In genomic region chr9:44067241-44067959, GRCm38 (mm10) we compare ENCODE assay signal across 8 mouse cellular contexts. TPM values are rescaled to one million over a fixed set of nuclear protein-coding genes. Genes with fewer than 3 reads are reported as not detected.
A peak's percentile ranks its signal among the peaks of the same experiment; 100 is the strongest.
DNase-seq lines count a peak whose midpoint lies in the region; ATAC-seq and TF ChIP-seq lines count a peak whose summit lies in the region.

No protein-coding gene starts in this region.

- H3K9me3 ChIP-seq in intestine, embryonic 14.5 days (ENCODE audit: control insufficient read depth, low read length), result no peaks in the 10 kb centered on the region
- no peaks in the 10 kb centered on the region for H3K9me3 ChIP-seq in neural tube, embryonic 14.5 days (ENCODE audit: control insufficient read depth, low read length)

- H3K9ac ChIP-seq in intestine, embryonic 14.5 days (ENCODE audit: low read length), result peak overlapping the region; percentile 37
- H3K9ac ChIP-seq in neural tube, embryonic 14.5 days (replicated peaks; ENCODE audit: low read depth, low read length), result peak overlapping the region; percentile 51; the same call in 1 of the 2 replicates

- peak; percentile 51 for ATAC-seq in intestine, embryonic 14.5 days (replicated peaks; ENCODE audit: low FRiP score, low TSS enrichment, low read depth)
- ATAC-seq in neural tube, embryonic 14.5 days (ENCODE audit: low read depth), result peak; percentile 54

- peak overlapping the region; percentile 67 for H3K4me2 ChIP-seq in intestine, embryonic 14.5 days (ENCODE audit: low read length)
- peak overlapping the region; percentile 80 for H3K4me2 ChIP-seq in neural tube, embryonic 14.5 days (ENCODE audit: low read depth, low read length)

- TF ChIP-seq POLR2A in testis, adult 2 months (IDR thresholded peaks at IDR 0.05; ENCODE audit: control insufficient read depth, low read depth, low read length), result no peak

- TF ChIP-seq CTCF in testis, adult 2 months (IDR thresholded peaks at IDR 0.05; ENCODE audit: control insufficient read depth, insufficient read depth, insufficient replicate concordance, low read depth, low read length), result no peak

- H3K27ac ChIP-seq in testis, adult 2 months (ENCODE audit: control insufficient read depth, insufficient read depth, low read depth, low read length), result peak overlapping the region; percentile 82
- no peak overlapping the region for H3K27ac ChIP-seq in intestine, embryonic 14.5 days (ENCODE audit: low read depth)
- peak overlapping the region; percentile 44 for H3K27ac ChIP-seq in neural tube, embryonic 14.5 days (ENCODE audit: low read depth, low read length)

- H3K27me3 ChIP-seq in testis, adult 2 months (ENCODE audit: control insufficient read depth, insufficient read depth, low read length), result no peaks in the 10 kb centered on the region
- H3K27me3 ChIP-seq in intestine, embryonic 14.5 days (replicated peaks; ENCODE audit: control insufficient read depth, insufficient read depth, low read length), result no peaks in the 10 kb centered on the region
- no peaks in the 10 kb centered on the region for H3K27me3 ChIP-seq in neural tube, embryonic 14.5 days (ENCODE audit: control insufficient read depth, insufficient read depth, low read length)

- WGBS in intestine, embryonic 14.5 days, result 10% methylated on average over 15 of the region's 15 CpGs
- WGBS in neural tube, embryonic 14.5 days, result 9% methylated on average over 15 of the region's 15 CpGs

- H3K36me3 ChIP-seq in testis, adult 2 months (ENCODE audit: control insufficient read depth, insufficient read depth, low read length), result no peaks in the 10 kb centered on the region
- H3K36me3 ChIP-seq in intestine, embryonic 14.5 days (ENCODE audit: control insufficient read depth, insufficient read depth, low read length), result no peaks in the 10 kb centered on the region
- H3K36me3 ChIP-seq in neural tube, embryonic 14.5 days (ENCODE audit: control insufficient read depth, insufficient read depth, low read length), result no peaks in the 10 kb centered on the region

- peaks cover 7% of the 10 kb centered on the region for H3K4me1 ChIP-seq in testis, adult 2 months (ENCODE audit: control insufficient read depth, insufficient read depth, low read length)
- peaks cover 17% of the 10 kb centered on the region for H3K4me1 ChIP-seq in intestine, embryonic 14.5 days (replicated peaks; ENCODE audit: control insufficient read depth, insufficient read depth, low read length)
- no peaks in the 10 kb centered on the region for H3K4me1 ChIP-seq in neural tube, embryonic 14.5 days (ENCODE audit: control insufficient read depth, insufficient read depth, low read length)

- peak; percentile 38 for DNase-seq in embryo, embryonic 9.5 days (ENCODE audit: extremely low spot score)
- no peak for DNase-seq in embryo, embryonic 11 days
- DNase-seq in testis, postnatal 10 days (ENCODE audit: low spot score), result no peak
- no peak for DNase-seq in intestine, embryonic 14.5 days (ENCODE audit: low spot score)
- no peak for DNase-seq in adrenal gland, adult 18-20 months (ENCODE audit: low spot score in 2 of 2)
- no peak for DNase-seq in right cerebral cortex, adult 2 months (ENCODE audit: low spot score in 2 of 2)

- peak overlapping the region; percentile 99 for H3K4me3 ChIP-seq in testis, adult 2 months (ENCODE audit: control insufficient read depth, low read depth, low read length)
- peak overlapping the region; percentile 39 for H3K4me3 ChIP-seq in intestine, embryonic 14.5 days (ENCODE audit: low read depth, low read length)
- H3K4me3 ChIP-seq in neural tube, embryonic 14.5 days (ENCODE audit: low read depth, low read length), result peak overlapping the region; percentile 43

RNA-seq across cellular contexts. Expression of gene Usp2, which starts 0.6 kb away (rescaled TPM):
- polyA plus RNA-seq in testis, adult 2 months (2012; rRNA removed), result 597 and 615 TPM in 2 replicates
- 11.0 and 12.5 TPM in 2 replicates for polyA plus RNA-seq in intestine, embryonic 14.5 days (2014; fragmentation: Nextera tagmentation; extraction: Ambion mirVana)
- polyA plus RNA-seq in neural tube, embryonic 14.5 days (2014; fragmentation: Nextera tagmentation; extraction: Ambion mirVana), result 9.4 and 11.7 TPM in 2 replicates
- total RNA-seq in adrenal gland, adult 18-20 months (2021), result 10 to 100 TPM; 36.4 to 40.9 TPM

RNA-seq across cellular contexts. Expression of gene Thy1, which starts 24.2 kb away (rescaled TPM):
- 0.36 and 0.95 TPM in 2 replicates for polyA plus RNA-seq in testis, adult 2 months (2012; rRNA removed)
- polyA plus RNA-seq in intestine, embryonic 14.5 days (2014; fragmentation: Nextera tagmentation; extraction: Ambion mirVana), result 0.62 and 2.0 TPM in 2 replicates
- 4.6 and 11.6 TPM in 2 replicates for polyA plus RNA-seq in neural tube, embryonic 14.5 days (2014; fragmentation: Nextera tagmentation; extraction: Ambion mirVana)
- total RNA-seq in adrenal gland, adult 18-20 months (2021), result 10 to 100 TPM; 41.2 to 44.2 TPM

RNA-seq across cellular contexts. Expression of gene Mfrp, which starts 34.1 kb away (rescaled TPM):
- 1.4 and 3.4 TPM in 2 replicates for polyA plus RNA-seq in testis, adult 2 months (2012; rRNA removed)
- polyA plus RNA-seq in intestine, embryonic 14.5 days (2014; fragmentation: Nextera tagmentation; extraction: Ambion mirVana), result 0.18 TPM in 1 of 2 replicates, not detected in the other
- polyA plus RNA-seq in neural tube, embryonic 14.5 days (2014; fragmentation: Nextera tagmentation; extraction: Ambion mirVana), result not detected in 2 replicates
- total RNA-seq in adrenal gland, adult 18-20 months (2021), result not detected

RNA-seq across cellular contexts. Expression of gene C1qtnf5, which starts 39.6 kb away (rescaled TPM):
- polyA plus RNA-seq in testis, adult 2 months (2012; rRNA removed), result 2.0 and 3.1 TPM in 2 replicates
- polyA plus RNA-seq in intestine, embryonic 14.5 days (2014; fragmentation: Nextera tagmentation; extraction: Ambion mirVana), result 3.2 and 3.4 TPM in 2 replicates
- polyA plus RNA-seq in neural tube, embryonic 14.5 days (2014; fragmentation: Nextera tagmentation; extraction: Ambion mirVana), result 6.7 and 8.0 TPM in 2 replicates
- 10 to 100 TPM; 13.2 to 17.8 TPM for total RNA-seq in adrenal gland, adult 18-20 months (2021)

RNA-seq across cellular contexts. Expression of gene Gm49380, which starts 45.9 kb away (rescaled TPM):
- 1.2 and 1.6 TPM in 2 replicates for polyA plus RNA-seq in testis, adult 2 months (2012; rRNA removed)
- polyA plus RNA-seq in intestine, embryonic 14.5 days (2014; fragmentation: Nextera tagmentation; extraction: Ambion mirVana), result 0.14 and 0.36 TPM in 2 replicates
- polyA plus RNA-seq in neural tube, embryonic 14.5 days (2014; fragmentation: Nextera tagmentation; extraction: Ambion mirVana), result 0.08 and 0.10 TPM in 2 replicates
- total RNA-seq in adrenal gland, adult 18-20 months (2021), result under 1 TPM; 0.27 to 0.48 TPM

Comparison
In these comparisons a context has a peak if more than half of its experiments do, and no peak if none do; other contexts are left out.
1. H3K4me3 ChIP-seq: peak in every context shown above with its lines; median percentile 99 in testis, adult 2 months; 43 in neural tube, embryonic 14.5 days; 39 in intestine, embryonic 14.5 days.
2. RNA of gene Usp2, which starts 0.6 kb away (polyA plus RNA-seq): 597 to 615 TPM in testis, adult 2 months; 11.0 to 12.5 TPM in intestine, embryonic 14.5 days and 9.4 to 11.7 TPM in neural tube, embryonic 14.5 days; every median in the first group is over 10 times any median in the second.